ENCODE assay signal across 8 mouse cellular contexts in the genomic region with DNA sequence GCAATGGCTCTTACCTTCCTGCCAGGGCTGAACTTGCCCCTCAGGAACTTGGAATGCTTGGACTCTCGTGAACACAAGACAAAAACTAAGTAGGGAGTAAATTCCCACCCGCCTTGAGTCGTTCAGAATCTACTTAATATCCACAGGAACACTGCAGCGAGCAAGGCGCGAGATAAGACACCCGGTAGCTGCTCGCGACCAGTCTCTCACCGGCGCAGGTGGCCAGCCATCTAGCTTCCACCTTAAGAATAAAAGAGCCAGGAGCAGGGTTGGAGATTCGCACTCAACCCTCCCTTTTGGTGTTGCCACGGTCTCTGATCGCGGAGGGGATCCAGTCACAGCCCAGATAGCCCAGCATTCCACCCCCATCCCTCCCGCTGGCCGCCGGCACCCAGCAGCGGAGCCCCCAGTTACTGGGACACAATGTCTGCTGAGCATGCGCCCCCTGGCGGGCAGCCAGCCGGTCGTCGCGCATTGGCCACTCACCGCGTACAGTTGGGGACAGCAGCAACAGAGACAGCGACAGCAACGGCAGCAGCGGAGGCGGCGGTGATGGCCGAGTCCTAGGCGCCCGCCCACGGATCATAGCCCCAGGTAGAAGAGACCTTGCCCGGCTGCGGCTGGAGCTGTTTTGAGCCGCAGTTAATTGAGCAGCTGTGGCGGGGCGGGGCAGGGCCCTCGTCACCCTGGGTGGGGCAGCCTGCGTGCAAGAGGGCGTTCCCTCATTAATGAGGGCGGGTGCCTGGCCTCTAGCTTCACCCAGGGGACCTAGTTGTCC. TPM values are rescaled to one million over a fixed set of nuclear protein-coding genes. Genes with fewer than 3 reads are reported as not detected.
DNase-seq lines count a peak whose midpoint lies in the region; ATAC-seq and TF ChIP-seq lines count a peak whose summit lies in the region.

A gene (minus strand): TSS at position 661 of the 778 bp plus-strand sequence.

- intact Hi-C loops in heart, postnatal 10 days (cut with DNase I): loop anchor here (2.0 kb wide), 1 partner anchor 51 kb away; no protein-coding TSS in a partner anchor

- peaks cover 19% of the 10 kb centered on the region for H3K4me1 ChIP-seq in E14TG2a.4 (replicated peaks; ENCODE audit: low read depth, low read length)
- 0 out of 2 replicates have a peak, but pooled peaks cover 5% of the 10 kb centered on the region for H3K4me1 ChIP-seq in forebrain, embryonic 13.5 days
- peaks cover 6% of the 10 kb centered on the region for H3K4me1 ChIP-seq in liver, postnatal 0 days (ENCODE audit: insufficient read depth)
- H3K4me1 ChIP-seq in neural tube, embryonic 15.5 days: peaks cover 8% of the 10 kb centered on the region; the same call in 1 of the 2 replicates

- H3K27me3 ChIP-seq in E14TG2a.4 (ENCODE audit: insufficient read depth, low read length): no peaks in the 10 kb centered on the region
- H3K27me3 ChIP-seq in forebrain, embryonic 13.5 days: no peaks in the 10 kb centered on the region
- no peaks in the 10 kb centered on the region for H3K27me3 ChIP-seq in liver, postnatal 0 days (ENCODE audit: insufficient read depth, low read length)
- no peaks in the 10 kb centered on the region for H3K27me3 ChIP-seq in neural tube, embryonic 15.5 days (replicated peaks)

- WGBS in forebrain, embryonic 13.5 days: under 1% methylated on average over 43 of the region's 45 CpGs
- WGBS in large intestine, adult 2 months: under 1% methylated on average over 45 of the region's 45 CpGs
- WGBS in liver, postnatal 0 days (ENCODE audit: insufficient replicate concordance): under 1% methylated on average over 45 of the region's 45 CpGs
- WGBS in neural tube, embryonic 15.5 days: under 1% methylated on average over 44 of the region's 45 CpGs

- TF ChIP-seq EP300 in liver, postnatal 0 days (IDR thresholded peaks at IDR 0.05; ENCODE audit: low read depth): no peak; the same call in 1 of the 2 replicates

- H3K36me3 ChIP-seq in E14TG2a.4 (ENCODE audit: insufficient read depth, low read length): no peaks in the 10 kb centered on the region
- H3K36me3 ChIP-seq in forebrain, embryonic 13.5 days (ENCODE audit: poor library complexity, severe bottlenecking): no peaks in the 10 kb centered on the region
- no peaks in the 10 kb centered on the region for H3K36me3 ChIP-seq in liver, postnatal 0 days (replicated peaks; ENCODE audit: insufficient read depth, low read length)
- no peaks in the 10 kb centered on the region for H3K36me3 ChIP-seq in neural tube, embryonic 15.5 days

- H3K27ac ChIP-seq in forebrain, embryonic 13.5 days: no peak within 1 kb of the TSS
- peak within 1 kb of the TSS; percentile 69 for H3K27ac ChIP-seq in liver, postnatal 0 days (ENCODE audit: low read depth)
- peak within 1 kb of the TSS; percentile 83 for H3K27ac ChIP-seq in neural tube, embryonic 15.5 days (replicated peaks)

- peak; percentile 73 for ATAC-seq in cerebellum, adult (ENCODE audit: insufficient number of reproducible peaks, low FRiP score, low TSS enrichment)
- peak; percentile 96 for ATAC-seq in forebrain, embryonic 13.5 days
- peak; percentile 96 for ATAC-seq in liver, postnatal 0 days
- peak; percentile 96 for ATAC-seq in neural tube, embryonic 15.5 days (ENCODE audit: low FRiP score)

- no peaks in the 10 kb centered on the region for H3K9me3 ChIP-seq in E14TG2a.4 (ENCODE audit: low read length)
- no peaks in the 10 kb centered on the region for H3K9me3 ChIP-seq in forebrain, embryonic 13.5 days (replicated peaks)
- no peaks in the 10 kb centered on the region for H3K9me3 ChIP-seq in liver, postnatal 0 days (ENCODE audit: low read length)
- no peaks in the 10 kb centered on the region for H3K9me3 ChIP-seq in neural tube, embryonic 15.5 days (replicated peaks)

- H3K9ac ChIP-seq in forebrain, embryonic 13.5 days: peak within 1 kb of the TSS; percentile 71
- H3K9ac ChIP-seq in liver, postnatal 0 days (replicated peaks): peak within 1 kb of the TSS; percentile 73
- peak within 1 kb of the TSS; percentile 75 for H3K9ac ChIP-seq in neural tube, embryonic 15.5 days (replicated peaks)

- peak; percentile 91 for DNase-seq in heart, postnatal 10 days
- peak; percentile 48 for DNase-seq in large intestine, adult 2 months (ENCODE audit: low read depth, low spot score)
- DNase-seq in liver, postnatal 0 days: peak; percentile 93
- DNase-seq in testis, postnatal 14 days (ENCODE audit: low spot score): peak; percentile 82

- H3K4me2 ChIP-seq in forebrain, embryonic 13.5 days: peak within 1 kb of the TSS; percentile 87
- peak within 1 kb of the TSS; percentile 78 for H3K4me2 ChIP-seq in liver, postnatal 0 days (ENCODE audit: low read depth, low read length)
- H3K4me2 ChIP-seq in neural tube, embryonic 15.5 days: peak within 1 kb of the TSS; percentile 87

- TF ChIP-seq CTCF in E14TG2a.4 (conservative IDR thresholded peaks at IDR 0.05; ENCODE audit: low read length): peak; percentile 28; the same call in 1 of the 2 replicates
- TF ChIP-seq CTCF in liver, postnatal 0 days (IDR thresholded peaks at IDR 0.05; ENCODE audit: low read depth): peak; percentile 97

- peak within 1 kb of the TSS; percentile 81 for H3K4me3 ChIP-seq in E14TG2a.4 (replicated peaks; ENCODE audit: low read length)
- H3K4me3 ChIP-seq in forebrain, embryonic 13.5 days: peak within 1 kb of the TSS; percentile 66
- peak within 1 kb of the TSS; percentile 76 for H3K4me3 ChIP-seq in liver, postnatal 0 days (ENCODE audit: low read depth, low read length)
- H3K4me3 ChIP-seq in neural tube, embryonic 15.5 days (replicated peaks): peak within 1 kb of the TSS; percentile 75

RNA-seq across cellular contexts. Expression of the gene that starts here (rescaled TPM):
- polyA plus RNA-seq in forebrain, embryonic 13.5 days (2015; fragmentation: Nextera tagmentation; extraction: Ambion mirVana): 2.0 and 2.6 TPM in 2 replicates
- 10 to 100 TPM; 13.7 to 16.5 TPM for total RNA-seq in heart, postnatal 10 days (2021)
- polyA plus RNA-seq in large intestine, adult 2 months (2012; rRNA removed): 12.8 and 22.0 TPM in 2 replicates
- polyA plus RNA-seq in liver, postnatal 0 days (2015; fragmentation: Nextera tagmentation; extraction: Ambion mirVana): 10.7 and 13.2 TPM in 2 replicates
- polyA plus RNA-seq in neural tube, embryonic 15.5 days (2015; fragmentation: Nextera tagmentation; extraction: Ambion mirVana): 12.7 and 13.7 TPM in 2 replicates
